Mouse (Mus musculus) midbrain, postnatal 0 days (tissue): ENCODE results near the gene Glis3. TPM values are rescaled to one million over a fixed set of nuclear protein-coding genes. Genes with fewer than 3 reads are reported as not detected.

ENCODE experiments used
- ATAC-seq: fragments of 200-750 bp; cut with Nextera tagmentation; 2 replicates; pipeline ENCODE4 v1.8.0; 2017; ENCODE audit warnings: moderate number of reproducible peaks, mild to moderate bottlenecking, moderate TSS enrichment, moderate library complexity; ENCODE audit not compliant: low FRiP score
- DNase-seq: peaks from one replicate; pipeline ENCODE4 v3.0.0-alpha.2; 2015; ENCODE audit warnings: low spot score
- H3K27ac ChIP-seq: fragments of 300-500 bp; sonication (generic); 2 replicates; pipeline ENCODE4 v1.5.1; 2014; ENCODE audit warnings: low read depth, mild to moderate bottlenecking, low read length, mixed read lengths
- H3K27me3 ChIP-seq: fragments of 300-500 bp; sonication (generic); 2 replicates; pipeline ENCODE4 v1.6.1; 2014; ENCODE audit warnings: low read length, control low read depth, mixed read lengths; ENCODE audit not compliant: insufficient read depth
- H3K36me3 ChIP-seq: fragments of 300-500 bp; sonication (generic); 2 replicates; pipeline ENCODE4 v1.6.1; 2014; ENCODE audit warnings: low read length, control low read depth, mixed read lengths; ENCODE audit not compliant: insufficient read depth
- H3K4me1 ChIP-seq: fragments of 300-500 bp; sonication (generic); 2 replicates; pipeline ENCODE4 v1.6.1; 2014; ENCODE audit warnings: mild to moderate bottlenecking, control low read depth, antibody characterized with exemption, low read length, mixed read lengths; ENCODE audit not compliant: insufficient read depth
- H3K4me2 ChIP-seq: fragments of 300-500 bp; sonication (generic); 2 replicates; pipeline ENCODE4 v1.6.1; 2014; ENCODE audit warnings: low read depth, mild to moderate bottlenecking, low read length, mixed read lengths; ENCODE audit not compliant: poor library complexity, severe bottlenecking
- H3K4me3 ChIP-seq: fragments of 300-500 bp; sonication (generic); 2 replicates; pipeline ENCODE4 v1.5.1; 2014; ENCODE audit warnings: low read depth, mild to moderate bottlenecking, low read length, moderate library complexity
- H3K9ac ChIP-seq: fragments of 300-500 bp; sonication (generic); replicated peaks from 2 replicates; pipeline ENCODE4 v1.6.1; 2014; ENCODE audit warnings: mild to moderate bottlenecking, low read length, moderate library complexity, mixed read lengths; ENCODE audit not compliant: poor library complexity, severe bottlenecking
- H3K9me3 ChIP-seq: fragments of 300-500 bp; sonication (generic); 2 replicates; pipeline ENCODE4 v1.6.1; 2016; ENCODE audit warnings: low read length, control low read depth
- CTCF ChIP-seq: IDR thresholded peaks from 2 replicates; pipeline ENCODE4 v1.5.1; 2016; ENCODE audit warnings: antibody characterized with exemption, mild to moderate bottlenecking
- WGBS: fragments of 180-500 bp; shearing (Covaris S2); extraction: QIAGEN DNeasy Blood & Tissue Kit; methylation state at CpG from one replicate; pipeline ENCODE4 v1.1.7; 2014; 5-methylcytosine and 5-hydroxymethylcytosine counted together
- polyA plus RNA-seq: library from polyadenylated mRNA; unstranded; fragments of >200 nt; fragmentation: Nextera tagmentation; extraction: Ambion mirVana; gene quantifications from 2 replicates; pipeline ENCODE4 v1.2.1, GENCODE M21; 2015
- total RNA-seq: library from RNA; depleted of rRNA; stranded (reverse); fragments of >200 nt; gene quantifications from 2 replicates; pipeline ENCODE4 v1.2.3, GENCODE M21; 2014

Gene Glis3
- total and polyA plus RNA-seq, 2 experiments from 2014 or later: 1.2 to 27.1 TPM

DNA sequence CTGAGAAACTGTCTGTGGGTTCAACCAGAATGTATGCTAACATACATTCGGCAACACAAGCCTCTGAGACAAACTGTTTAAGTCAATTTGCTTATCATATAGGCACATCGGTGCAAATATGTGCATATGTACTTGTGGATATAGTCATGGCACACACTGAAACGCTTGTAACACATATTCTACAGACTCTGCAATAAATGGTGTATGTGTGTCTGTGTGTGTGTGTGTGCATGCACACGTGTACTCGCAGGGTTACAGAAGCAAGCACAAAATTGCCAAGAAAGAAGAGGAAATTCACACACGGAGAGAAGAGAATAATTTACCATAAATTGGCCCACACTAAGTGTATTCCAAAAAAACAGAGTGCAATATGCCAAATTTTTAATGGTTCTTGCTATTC, 312.6 kb downstream of the Glis3 start:
- H3K4me3 ChIP-seq: no peak overlapping the region
- no peaks in the 10 kb centered on the region for H3K4me1 ChIP-seq
- H3K36me3 ChIP-seq: no peaks in the 10 kb centered on the region
- H3K27me3 ChIP-seq: no peaks in the 10 kb centered on the region
- no peak overlapping the region for H3K27ac ChIP-seq
- H3K9me3 ChIP-seq: no peaks in the 10 kb centered on the region
- 86% methylated on average over 6 of the region's 6 CpGs for WGBS
- no peak for ATAC-seq
- TF ChIP-seq CTCF: no peak
- no peak overlapping the region for H3K9ac ChIP-seq
- DNase-seq: no peak
- H3K4me2 ChIP-seq: no peak overlapping the region

DNA sequence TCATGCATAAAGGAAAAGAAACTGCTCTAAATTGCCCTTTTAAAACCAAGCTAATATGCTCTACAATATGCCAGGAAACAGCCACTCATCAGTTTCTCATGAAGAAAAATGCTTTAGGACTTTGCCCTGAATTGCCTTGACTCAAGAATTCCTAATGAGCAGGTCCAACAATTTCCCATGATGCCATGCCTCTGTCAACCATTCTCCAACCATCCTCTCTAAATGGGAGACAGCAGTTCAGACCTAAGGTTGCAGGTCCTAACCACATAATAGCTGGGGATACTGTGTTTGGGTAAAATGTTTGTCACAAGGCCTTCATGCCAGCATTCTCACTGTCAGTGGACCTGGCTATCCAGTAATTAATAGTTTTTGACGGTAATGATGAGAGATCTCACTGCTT, 313.1 kb downstream of the Glis3 start:
- WGBS: 88% methylated on average over 1 of the region's 1 CpGs
- H3K27me3 ChIP-seq: no peaks in the 10 kb centered on the region
- DNase-seq (no peak), ATAC-seq (no peak)
- no peaks in the 10 kb centered on the region for H3K36me3 ChIP-seq
- H3K9me3 ChIP-seq: no peaks in the 10 kb centered on the region
- no peaks in the 10 kb centered on the region for H3K4me1 ChIP-seq
- TF ChIP-seq CTCF: no peak
- H3K4me2 ChIP-seq: no peak overlapping the region
- H3K27ac ChIP-seq: no peak overlapping the region
- H3K9ac ChIP-seq: no peak overlapping the region
- H3K4me3 ChIP-seq: no peak overlapping the region

DNA sequence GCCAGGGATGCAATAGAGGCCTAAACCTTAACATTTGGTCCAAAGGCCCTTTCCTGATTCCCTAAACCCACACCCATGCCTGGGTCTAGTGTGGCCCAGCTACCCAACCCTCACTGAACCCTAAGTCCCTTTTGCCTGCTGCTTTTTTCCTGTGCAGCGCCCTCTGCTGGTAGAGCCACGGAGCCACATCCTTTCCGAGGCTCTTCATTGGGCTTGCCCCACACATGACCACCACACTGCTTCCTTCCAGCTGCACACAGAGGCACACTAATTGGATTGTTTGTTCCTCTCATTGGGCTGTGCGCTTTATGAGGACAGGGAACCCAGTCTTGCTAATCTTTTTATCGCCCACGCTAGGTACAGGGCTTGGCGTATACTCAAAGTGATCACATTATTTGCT, 314.0 kb downstream of the Glis3 start:
- ATAC-seq (no peak), DNase-seq (no peak)
- WGBS: 54% methylated on average over 7 of the region's 7 CpGs
- Histone ChIP-seq H3K27ac (no peak overlapping the region), H3K9me3 (no peaks in the 10 kb centered on the region), H3K4me2 (no peak overlapping the region), H3K27me3 (no peaks in the 10 kb centered on the region), H3K36me3 (no peaks in the 10 kb centered on the region), H3K9ac (no peak overlapping the region), H3K4me3 (no peak overlapping the region), H3K4me1 (no peaks in the 10 kb centered on the region)
- TF ChIP-seq CTCF: peak; percentile 70

DNA sequence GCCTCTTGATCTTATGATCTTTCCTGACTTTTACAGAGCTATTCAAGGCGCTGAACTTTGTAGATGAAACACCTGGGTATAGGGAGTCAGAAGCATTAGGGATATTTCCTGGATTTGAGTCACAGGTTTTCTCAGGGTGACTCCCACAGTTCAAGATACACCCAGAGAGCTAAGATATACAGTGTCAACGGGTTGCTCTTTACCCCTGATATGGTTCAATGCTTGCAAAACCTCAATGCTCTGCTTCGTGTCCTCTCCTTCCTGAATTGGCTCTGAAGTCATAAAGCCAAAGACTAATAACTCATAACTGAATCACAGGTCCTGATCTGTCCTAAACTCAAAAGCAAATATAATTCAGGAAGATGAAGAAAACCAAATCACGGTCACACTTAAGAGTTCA, 319.0 kb downstream of the Glis3 start:
- no peak for ATAC-seq

DNA sequence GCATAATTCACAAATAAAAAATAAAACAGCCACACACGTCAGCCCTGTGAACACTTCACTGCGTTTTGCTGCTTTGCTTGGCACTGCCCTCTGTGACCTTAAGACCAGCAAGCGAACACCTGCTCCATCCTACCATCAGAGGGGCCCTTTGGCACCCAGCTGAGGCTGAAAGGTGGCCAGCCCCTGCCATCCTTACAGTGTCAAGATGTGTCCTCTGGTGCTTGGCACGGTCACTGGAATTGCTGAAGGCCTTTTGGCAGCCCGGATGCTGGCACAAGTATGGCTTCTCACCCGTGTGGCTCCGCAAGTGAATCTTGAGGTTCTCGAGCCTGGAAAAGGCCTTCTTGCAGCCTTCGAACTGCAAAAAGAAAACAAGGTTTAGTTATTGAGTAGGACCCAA, 322.3 kb downstream of the Glis3 start:
- DNase-seq: peak; percentile 46
- Histone ChIP-seq H3K27me3 (no peaks in the 10 kb centered on the region; the same call in 1 of the 2 replicates), H3K27ac (no peak overlapping the region), H3K4me3 (no peak overlapping the region), H3K36me3 (no peaks in the 10 kb centered on the region), H3K9me3 (no peaks in the 10 kb centered on the region), H3K9ac (no peak overlapping the region), H3K4me2 (no peak overlapping the region), H3K4me1 (no peaks in the 10 kb centered on the region)
- no peak for TF ChIP-seq CTCF
- ATAC-seq: no peak
- WGBS: 85% methylated on average over 9 of the region's 9 CpGs

More for the DNA sequence above, 319.0 kb downstream of the Glis3 start:
- H3K27ac ChIP-seq: no peak overlapping the region
- no peaks in the 10 kb centered on the region for H3K9me3 ChIP-seq
- no peak overlapping the region for H3K4me2 ChIP-seq
- no peaks in the 10 kb centered on the region for H3K36me3 ChIP-seq
- TF ChIP-seq CTCF: no peak
- WGBS: 94% methylated on average over 4 of the region's 4 CpGs
- H3K27me3 ChIP-seq: no peaks in the 10 kb centered on the region
- no peak overlapping the region for H3K9ac ChIP-seq
- no peaks in the 10 kb centered on the region for H3K4me1 ChIP-seq
- DNase-seq: no peak
- H3K4me3 ChIP-seq: no peak overlapping the region

DNA sequence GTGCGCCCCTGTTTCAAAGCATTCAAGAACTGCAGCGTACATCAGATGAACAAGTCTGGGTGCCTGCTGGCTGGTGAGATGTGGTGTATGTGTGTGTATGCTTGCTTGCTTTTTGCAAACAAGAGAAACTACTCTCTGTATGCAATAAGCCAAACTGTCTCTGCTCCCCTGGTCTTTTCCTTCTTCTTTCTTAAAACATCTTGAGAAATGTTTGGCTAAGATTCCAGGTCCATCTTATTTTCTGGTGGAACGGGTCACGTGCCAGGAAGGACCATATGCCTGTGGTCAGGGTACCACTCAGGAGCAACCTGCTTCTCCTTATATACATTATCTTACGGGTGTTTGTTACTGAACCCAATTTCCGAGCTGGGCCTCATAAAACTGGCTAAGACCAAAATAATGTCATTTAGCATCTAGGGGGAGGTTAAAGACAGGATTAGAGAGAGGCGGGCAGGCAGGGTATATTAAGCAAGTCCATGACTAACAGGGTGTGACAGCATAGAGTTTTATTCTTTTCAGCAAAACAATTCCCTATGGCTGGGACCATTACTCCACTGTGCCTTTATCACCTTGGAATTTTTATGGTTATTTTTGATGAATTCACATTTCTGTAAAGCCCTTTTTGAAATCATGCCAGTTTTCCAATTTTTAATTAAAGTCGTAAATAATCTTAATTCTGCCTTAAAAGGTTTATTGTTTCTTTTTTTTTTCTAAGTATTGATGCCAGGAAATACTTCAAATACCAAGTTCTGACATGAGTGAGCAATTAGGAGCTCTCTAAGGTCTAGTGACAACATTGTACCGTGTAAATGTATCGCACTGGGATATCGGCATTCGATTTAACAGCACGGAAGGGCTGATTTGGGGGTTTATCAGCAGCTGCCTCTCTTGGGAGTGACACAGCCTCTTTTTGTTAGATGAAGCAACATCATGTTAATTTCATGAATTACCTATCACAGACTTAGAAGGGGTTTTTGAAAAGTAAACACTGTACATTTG, 328.5 kb downstream of the Glis3 start:
- no peak overlapping the region for H3K4me2 ChIP-seq
- H3K36me3 ChIP-seq: no peaks in the 10 kb centered on the region
- DNase-seq (no peak), ATAC-seq (no peak)
- H3K9me3 ChIP-seq: no peaks in the 10 kb centered on the region
- H3K27ac ChIP-seq: no peak overlapping the region
- no peaks in the 10 kb centered on the region for H3K4me1 ChIP-seq
- no peak overlapping the region for H3K4me3 ChIP-seq
- TF ChIP-seq CTCF: no peak
- H3K27me3 ChIP-seq: no peaks in the 10 kb centered on the region; the same call in 1 of the 2 replicates
- 41% methylated on average over 13 of the region's 13 CpGs for WGBS
- H3K9ac ChIP-seq: no peak overlapping the region
